Mouse (Mus musculus) embryonic facial prominence, embryonic 14.5 days (tissue): Measurements from ENCODE around the gene Mettl27. TPM values are rescaled to one million over a fixed set of nuclear protein-coding genes. Genes with fewer than 3 reads are reported as not detected.

Experiments used
- ATAC-seq: fragments of 200-750 bp; cut with Nextera tagmentation; 2 replicates; pipeline ENCODE4 v1.8.0; 2017; ENCODE audit warnings: low read depth, moderate number of reproducible peaks, moderate TSS enrichment
- DNase-seq: peaks from one replicate; pipeline ENCODE4 v3.0.0-alpha.2; 2015; ENCODE audit warnings: low spot score
- H3K27ac ChIP-seq: fragments of 300-500 bp; sonication (generic); replicated peaks from 2 replicates; pipeline ENCODE4 v1.5.1; 2014; ENCODE audit warnings: low read depth, mild to moderate bottlenecking, low read length, moderate library complexity
- H3K27me3 ChIP-seq: fragments of 300-500 bp; sonication (generic); replicated peaks from 2 replicates; pipeline ENCODE4 v1.6.1; 2014; ENCODE audit warnings: low read length; ENCODE audit not compliant: control insufficient read depth, insufficient read depth
- H3K36me3 ChIP-seq: fragments of 300-500 bp; sonication (generic); 2 replicates; pipeline ENCODE4 v1.6.1; 2014; ENCODE audit warnings: low read length, mixed read lengths; ENCODE audit not compliant: control insufficient read depth, insufficient read depth
- H3K4me1 ChIP-seq: fragments of 300-500 bp; sonication (generic); 2 replicates; pipeline ENCODE4 v1.6.1; 2014; ENCODE audit warnings: antibody characterized with exemption, low read length; ENCODE audit not compliant: control insufficient read depth, insufficient read depth
- H3K4me2 ChIP-seq: fragments of 300-500 bp; sonication (generic); 2 replicates; pipeline ENCODE4 v1.6.1; 2014; ENCODE audit warnings: low read depth, mild to moderate bottlenecking, low read length, moderate library complexity, mixed read lengths
- H3K4me3 ChIP-seq: fragments of 300-500 bp; sonication (generic); 2 replicates; pipeline ENCODE4 v1.5.1; 2014; ENCODE audit warnings: low read depth, mild to moderate bottlenecking, low read length
- H3K9ac ChIP-seq: fragments of 300-500 bp; sonication (generic); 2 replicates; pipeline ENCODE4 v1.6.1; 2014; ENCODE audit warnings: low read depth, mild to moderate bottlenecking, low read length, moderate library complexity, mixed read lengths
- H3K9me3 ChIP-seq: fragments of 300-500 bp; sonication (generic); 2 replicates; pipeline ENCODE4 v1.6.1; 2016; ENCODE audit warnings: low read length; ENCODE audit not compliant: control insufficient read depth
- WGBS: fragments of 180-500 bp; shearing (Covaris S2); extraction: QIAGEN DNeasy Blood & Tissue Kit; methylation state at CpG from one replicate; pipeline ENCODE4 v1.1.7; 2014; 5-methylcytosine and 5-hydroxymethylcytosine counted together
- polyA plus RNA-seq: library from polyadenylated mRNA; unstranded; fragments of >200 nt; fragmentation: Nextera tagmentation; extraction: Ambion mirVana; gene quantifications from 2 replicates; pipeline ENCODE4 v1.2.1, GENCODE M21; 2014

The Mettl27 gene
- polyA plus RNA-seq, 1 experiment from 2014 or later = 10.6 TPM

- Histone ChIP-seq H3K27ac (no peak overlapping the region), H3K4me3 (no peak overlapping the region), H3K27me3 (peaks cover 24% of the 10 kb centered on the region), H3K4me2 (no peak overlapping the region), H3K9ac (no peak overlapping the region), H3K36me3 (no peaks in the 10 kb centered on the region), H3K4me1 (no peaks in the 10 kb centered on the region), H3K9me3 (no peaks in the 10 kb centered on the region)
- ATAC-seq (no peak), DNase-seq (no peak)
- WGBS = 68% methylated on average over 14 of the region's 14 CpGs
Measured at GRCm38 (mm10) chr5:134941472-134942209, 9.5 kb downstream of the Mettl27 start.

GRCm38 (mm10) chr5:134942740-134943139, 10.6 kb downstream of the Mettl27 start:
- Histone ChIP-seq H3K4me2 (no peak overlapping the region), H3K9ac (no peak overlapping the region), H3K4me1 (peaks cover 3% of the 10 kb centered on the region; the same call in 1 of the 2 replicates), H3K36me3 (no peaks in the 10 kb centered on the region), H3K4me3 (no peak overlapping the region), H3K27me3 (peaks cover 35% of the 10 kb centered on the region), H3K9me3 (no peaks in the 10 kb centered on the region), H3K27ac (no peak overlapping the region)
- DNase-seq (no peak), ATAC-seq (no peak)
- WGBS = 66% methylated on average over 2 of the region's 2 CpGs

- DNase-seq (no peak), ATAC-seq (no peak)
- peaks cover 35% of the 10 kb centered on the region for H3K27me3 ChIP-seq
- H3K9ac ChIP-seq = no peak overlapping the region
- H3K9me3 ChIP-seq = no peaks in the 10 kb centered on the region
- H3K4me3 ChIP-seq = no peak overlapping the region
- no peak overlapping the region for H3K27ac ChIP-seq
- peaks cover 3% of the 10 kb centered on the region; the same call in 1 of the 2 replicates for H3K4me1 ChIP-seq
- 67% methylated on average over 5 of the region's 5 CpGs for WGBS
- no peaks in the 10 kb centered on the region for H3K36me3 ChIP-seq
- H3K4me2 ChIP-seq = peak overlapping the region; percentile 43; the same call in 1 of the 2 replicates
Measured at GRCm38 (mm10) chr5:134944179-134944578, 12.0 kb downstream of the Mettl27 start.

GRCm38 (mm10) chr5:134945266-134945959, 13.2 kb downstream of the Mettl27 start:
- Histone ChIP-seq H3K9me3 (no peaks in the 10 kb centered on the region), H3K9ac (peak overlapping the region; percentile 58), H3K27me3 (peaks cover 35% of the 10 kb centered on the region), H3K4me2 (peak overlapping the region; percentile 43), H3K27ac (peak overlapping the region; percentile 39; the same call in 1 of the 2 replicates), H3K4me1 (peaks cover 3% of the 10 kb centered on the region; the same call in 1 of the 2 replicates), H3K36me3 (no peaks in the 10 kb centered on the region), H3K4me3 (peak overlapping the region; percentile 38)
- no peak for ATAC-seq
- no peak for DNase-seq
- 46% methylated on average over 16 of the region's 19 CpGs for WGBS

GRCm38 (mm10) chr5:134946063-134946856, 14.1 kb downstream of the Mettl27 start:
- Histone ChIP-seq H3K9me3 (no peaks in the 10 kb centered on the region), H3K4me1 (peaks cover 4% of the 10 kb centered on the region; the same call in 1 of the 2 replicates), H3K36me3 (no peaks in the 10 kb centered on the region), H3K27ac (peak overlapping the region; percentile 63), H3K27me3 (peaks cover 35% of the 10 kb centered on the region), H3K4me3 (peak overlapping the region; percentile 38), H3K4me2 (peak overlapping the region; percentile 43), H3K9ac (peak overlapping the region; percentile 58)
- ATAC-seq (peak; percentile 14; the same call in 1 of the 2 replicates), DNase-seq (no peak)
- 16% methylated on average over 42 of the region's 43 CpGs for WGBS

- Histone ChIP-seq H3K9ac (peak within 1 kb of the TSS; percentile 58), H3K36me3 (no peaks in the 10 kb centered on the region), H3K4me3 (peak within 1 kb of the TSS; percentile 38), H3K9me3 (no peaks in the 10 kb centered on the region), H3K27ac (peak within 1 kb of the TSS; percentile 63), H3K27me3 (peaks cover 35% of the 10 kb centered on the region), H3K4me1 (peaks cover 8% of the 10 kb centered on the region; the same call in 1 of the 2 replicates), H3K4me2 (peak within 1 kb of the TSS; percentile 43)
- DNase-seq (peak; percentile 90), ATAC-seq (peak; percentile 77)
- WGBS = 8% methylated on average over 11 of the region's 11 CpGs
Measured at GRCm38 (mm10) chr5:134946857-134947255, 14.7 kb downstream of the Mettl27 start, which contains the start of gene Cldn4. TSS of gene Cldn4 (minus strand) at chr5:134946934.

GRCm38 (mm10) chr5:134947420-134948084, 15.4 kb downstream of the Mettl27 start:
- no peaks in the 10 kb centered on the region for H3K9me3 ChIP-seq
- no peak for ATAC-seq
- no peaks in the 10 kb centered on the region for H3K36me3 ChIP-seq
- 49% methylated on average over 5 of the region's 5 CpGs for WGBS
- no peak overlapping the region for H3K4me3 ChIP-seq
- DNase-seq = no peak
- peak overlapping the region; percentile 5; the same call in 1 of the 2 replicates for H3K27ac ChIP-seq
- no peak overlapping the region for H3K9ac ChIP-seq
- peaks cover 8% of the 10 kb centered on the region; the same call in 1 of the 2 replicates for H3K4me1 ChIP-seq
- peaks cover 35% of the 10 kb centered on the region for H3K27me3 ChIP-seq
- H3K4me2 ChIP-seq = peak overlapping the region; percentile 15; the same call in 1 of the 2 replicates

- Histone ChIP-seq H3K4me3 (no peak overlapping the region), H3K27ac (no peak overlapping the region), H3K4me1 (peaks cover 8% of the 10 kb centered on the region; the same call in 1 of the 2 replicates), H3K9me3 (no peaks in the 10 kb centered on the region), H3K9ac (no peak overlapping the region), H3K4me2 (no peak overlapping the region), H3K36me3 (no peaks in the 10 kb centered on the region), H3K27me3 (peaks cover 35% of the 10 kb centered on the region)
- DNase-seq = no peak
- WGBS = 62% methylated on average over 4 of the region's 4 CpGs
- ATAC-seq = no peak
Measured at GRCm38 (mm10) chr5:134948085-134948439, 15.9 kb downstream of the Mettl27 start.
